In genomic region chr5:23967705-23968104, GRCm38 (mm10) we compare ENCODE assay signal across 7 mouse cellular contexts.
DNase-seq lines count a peak whose midpoint lies in the region; ATAC-seq and TF ChIP-seq lines count a peak whose summit lies in the region.

No protein-coding gene starts in this region.

- H3K9me3 ChIP-seq in limb, embryonic 14.5 days (ENCODE audit: control insufficient read depth, low read length): no peaks in the 10 kb centered on the region
- no peaks in the 10 kb centered on the region for H3K9me3 ChIP-seq in limb, embryonic 10.5 days (replicated peaks)
- H3K9me3 ChIP-seq in heart, embryonic 12.5 days (replicated peaks): no peaks in the 10 kb centered on the region

- H3K9ac ChIP-seq in limb, embryonic 14.5 days (ENCODE audit: low read depth, low read length, severe bottlenecking): no peak overlapping the region
- H3K9ac ChIP-seq in heart, embryonic 12.5 days: no peak overlapping the region

- peak; percentile 44 for DNase-seq in limb, embryonic 14.5 days (ENCODE audit: low spot score)
- no peak for DNase-seq in limb, embryonic 10.5 days (ENCODE audit: low spot score)
- peak; percentile 66 for DNase-seq in adrenal gland, postnatal 14 days
- no peak for DNase-seq in layer of hippocampus, adult 8-10 months (ENCODE audit: low spot score in 2 of 2)
- no peak for DNase-seq in urinary bladder, adult 2 months (ENCODE audit: low spot score)

- no peaks in the 10 kb centered on the region for H3K36me3 ChIP-seq in limb, embryonic 14.5 days (ENCODE audit: control insufficient read depth, insufficient read depth, low read length)
- H3K36me3 ChIP-seq in limb, embryonic 10.5 days: no peaks in the 10 kb centered on the region
- H3K36me3 ChIP-seq in heart, embryonic 12.5 days: peaks cover 23% of the 10 kb centered on the region

- no peak overlapping the region for H3K4me3 ChIP-seq in limb, embryonic 14.5 days (replicated peaks; ENCODE audit: low read length)
- no peak overlapping the region for H3K4me3 ChIP-seq in limb, embryonic 10.5 days
- no peak overlapping the region for H3K4me3 ChIP-seq in heart, embryonic 12.5 days

- no peaks in the 10 kb centered on the region for H3K4me1 ChIP-seq in limb, embryonic 14.5 days (ENCODE audit: control insufficient read depth, insufficient read depth, low read length)
- H3K4me1 ChIP-seq in limb, embryonic 10.5 days: no peaks in the 10 kb centered on the region
- H3K4me1 ChIP-seq in heart, embryonic 12.5 days (replicated peaks): peaks cover 13% of the 10 kb centered on the region

- no peaks in the 10 kb centered on the region for H3K27me3 ChIP-seq in limb, embryonic 14.5 days (ENCODE audit: control insufficient read depth, insufficient read depth, low read length)
- H3K27me3 ChIP-seq in limb, embryonic 10.5 days (ENCODE audit: low read depth, poor library complexity, severe bottlenecking): no peaks in the 10 kb centered on the region
- no peaks in the 10 kb centered on the region for H3K27me3 ChIP-seq in heart, embryonic 12.5 days (replicated peaks)

- no peak for TF ChIP-seq POLR2A in limb, embryonic 14.5 days (IDR thresholded peaks at IDR 0.05; ENCODE audit: borderline replicate concordance, extremely low read depth, insufficient read depth, insufficient read length)

- H3K4me2 ChIP-seq in limb, embryonic 14.5 days (replicated peaks; ENCODE audit: low read depth, low read length, severe bottlenecking): no peak overlapping the region
- peak overlapping the region; percentile 29; the same call in 1 of the 2 replicates for H3K4me2 ChIP-seq in heart, embryonic 12.5 days

- no peak overlapping the region for H3K27ac ChIP-seq in limb, embryonic 14.5 days (replicated peaks; ENCODE audit: low read depth, low read length)
- no peak overlapping the region for H3K27ac ChIP-seq in limb, embryonic 10.5 days
- peak overlapping the region; percentile 74 for H3K27ac ChIP-seq in heart, embryonic 12.5 days (ENCODE audit: poor library complexity, severe bottlenecking)

- ATAC-seq in limb, embryonic 14.5 days (ENCODE audit: low FRiP score, low read depth): no peak
- peak; percentile 74 for ATAC-seq in heart, embryonic 12.5 days (ENCODE audit: insufficient number of reproducible peaks, low FRiP score)
- peak; percentile 95 for ATAC-seq in megakaryocyte-erythroid progenitor cell, adult 5-6 weeks (replicated peaks; ENCODE audit: low FRiP score, low TSS enrichment, poor library complexity, severe bottlenecking)

- 70% methylated on average over 5 of the region's 5 CpGs for whole genome bisulfite sequencing in limb, embryonic 14.5 days
- 92% methylated on average over 5 of the region's 5 CpGs for WGBS in limb, embryonic 10.5 days
- 30% methylated on average over 5 of the region's 5 CpGs for WGBS in heart, embryonic 12.5 days

Comparison
In these comparisons a context has a peak if more than half of its experiments do, and no peak if none do; other contexts are left out.
1. DNase-seq: peak in limb, embryonic 14.5 days (single experiment) and adrenal gland, postnatal 14 days (single experiment); none in limb, embryonic 10.5 days (single experiment), layer of hippocampus, adult 8-10 months (0 of 2) and urinary bladder, adult 2 months (single experiment).